Mouse (Mus musculus) embryonic facial prominence, embryonic 14.5 days (tissue): ENCODE data around the gene Creb3l2. TPM values are rescaled to one million over a fixed set of nuclear protein-coding genes. Genes with fewer than 3 reads are reported as not detected.
A peak's percentile ranks its signal among the peaks of the same experiment; 100 is the strongest.

Experiments used
- ATAC-seq: fragments of 200-750 bp; cut with Nextera tagmentation; 2 replicates; pipeline ENCODE4 v1.8.0; 2017; ENCODE audit warnings: low read depth, moderate number of reproducible peaks, moderate TSS enrichment
- DNase-seq: peaks from one replicate; pipeline ENCODE4 v3.0.0-alpha.2; 2015; ENCODE audit warnings: low spot score
- H3K27ac ChIP-seq: fragments of 300-500 bp; sonication (generic); replicated peaks from 2 replicates; pipeline ENCODE4 v1.5.1; 2014; ENCODE audit warnings: low read depth, mild to moderate bottlenecking, low read length, moderate library complexity
- H3K27me3 ChIP-seq: fragments of 300-500 bp; sonication (generic); replicated peaks from 2 replicates; pipeline ENCODE4 v1.6.1; 2014; ENCODE audit warnings: low read length; ENCODE audit not compliant: control insufficient read depth, insufficient read depth
- H3K36me3 ChIP-seq: fragments of 300-500 bp; sonication (generic); 2 replicates; pipeline ENCODE4 v1.6.1; 2014; ENCODE audit warnings: low read length, mixed read lengths; ENCODE audit not compliant: control insufficient read depth, insufficient read depth
- H3K4me1 ChIP-seq: fragments of 300-500 bp; sonication (generic); 2 replicates; pipeline ENCODE4 v1.6.1; 2014; ENCODE audit warnings: antibody characterized with exemption, low read length; ENCODE audit not compliant: control insufficient read depth, insufficient read depth
- H3K4me2 ChIP-seq: fragments of 300-500 bp; sonication (generic); 2 replicates; pipeline ENCODE4 v1.6.1; 2014; ENCODE audit warnings: low read depth, mild to moderate bottlenecking, low read length, moderate library complexity, mixed read lengths
- H3K4me3 ChIP-seq: fragments of 300-500 bp; sonication (generic); 2 replicates; pipeline ENCODE4 v1.5.1; 2014; ENCODE audit warnings: low read depth, mild to moderate bottlenecking, low read length
- H3K9ac ChIP-seq: fragments of 300-500 bp; sonication (generic); 2 replicates; pipeline ENCODE4 v1.6.1; 2014; ENCODE audit warnings: low read depth, mild to moderate bottlenecking, low read length, moderate library complexity, mixed read lengths
- H3K9me3 ChIP-seq: fragments of 300-500 bp; sonication (generic); 2 replicates; pipeline ENCODE4 v1.6.1; 2016; ENCODE audit warnings: low read length; ENCODE audit not compliant: control insufficient read depth
- WGBS: fragments of 180-500 bp; shearing (Covaris S2); extraction: QIAGEN DNeasy Blood & Tissue Kit; methylation state at CpG from one replicate; pipeline ENCODE4 v1.1.7; 2014; 5-methylcytosine and 5-hydroxymethylcytosine counted together
- polyA plus RNA-seq: library from polyadenylated mRNA; unstranded; fragments of >200 nt; fragmentation: Nextera tagmentation; extraction: Ambion mirVana; gene quantifications from 2 replicates; pipeline ENCODE4 v1.2.1, GENCODE M21; 2014

Creb3l2 gene
- polyA plus RNA-seq, 1 experiment from 2014 or later: 35.3 TPM

DNA sequence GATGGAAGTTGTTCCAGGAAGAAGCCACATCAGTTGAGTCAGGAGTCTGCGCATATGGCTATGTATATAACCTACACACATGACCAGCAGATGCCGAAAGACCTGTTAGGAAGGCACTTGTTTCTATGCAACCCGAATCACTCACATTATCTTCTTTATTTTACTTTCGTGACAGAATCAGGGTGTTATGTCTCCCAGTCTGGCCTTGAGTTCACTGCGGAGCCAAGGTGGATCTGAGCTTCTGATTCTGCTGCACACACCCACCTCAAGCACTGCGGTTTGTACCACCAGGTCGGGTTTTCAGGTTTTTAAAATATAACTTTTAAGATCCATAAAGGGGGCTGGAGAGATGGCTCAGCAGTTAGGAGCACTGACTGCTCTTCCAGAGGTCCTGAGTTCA is 119.3 kb downstream of the Creb3l2 start:
- no peak for DNase-seq
- no peak overlapping the region for H3K9ac ChIP-seq
- H3K9me3 ChIP-seq: no peaks in the 10 kb centered on the region
- no peak overlapping the region for H3K27ac ChIP-seq
- H3K36me3 ChIP-seq: no peaks in the 10 kb centered on the region
- ATAC-seq: no peak
- no peak overlapping the region for H3K4me3 ChIP-seq
- 89% methylated on average over 7 of the region's 7 CpGs for WGBS
- H3K27me3 ChIP-seq: no peaks in the 10 kb centered on the region
- H3K4me2 ChIP-seq: no peak overlapping the region
- H3K4me1 ChIP-seq: peaks cover 9% of the 10 kb centered on the region; the same call in 1 of the 2 replicates

GRCm38 (mm10) chr6:37322088-37322487 is 119.9 kb downstream of the Creb3l2 start:
- no peak for DNase-seq
- no peaks in the 10 kb centered on the region for H3K27me3 ChIP-seq
- H3K36me3 ChIP-seq: no peaks in the 10 kb centered on the region
- H3K27ac ChIP-seq: no peak overlapping the region
- WGBS: 90% methylated on average over 9 of the region's 9 CpGs
- no peak overlapping the region for H3K4me2 ChIP-seq
- peaks cover 9% of the 10 kb centered on the region; the same call in 1 of the 2 replicates for H3K4me1 ChIP-seq
- H3K4me3 ChIP-seq: no peak overlapping the region
- no peaks in the 10 kb centered on the region for H3K9me3 ChIP-seq
- no peak for ATAC-seq
- no peak overlapping the region for H3K9ac ChIP-seq

- no peak overlapping the region for H3K9ac ChIP-seq
- no peak overlapping the region for H3K4me2 ChIP-seq
- no peak overlapping the region for H3K4me3 ChIP-seq
- H3K27me3 ChIP-seq: no peaks in the 10 kb centered on the region
- H3K4me1 ChIP-seq: no peaks in the 10 kb centered on the region
- 77% methylated on average over 5 of the region's 5 CpGs for WGBS
- H3K36me3 ChIP-seq: no peaks in the 10 kb centered on the region
- no peak overlapping the region for H3K27ac ChIP-seq
- ATAC-seq (no peak), DNase-seq (no peak)
- H3K9me3 ChIP-seq: no peaks in the 10 kb centered on the region
These were observed 124.0 kb downstream of the Creb3l2 start for GRCm38 (mm10) chr6:37317904-37318303.

DNA sequence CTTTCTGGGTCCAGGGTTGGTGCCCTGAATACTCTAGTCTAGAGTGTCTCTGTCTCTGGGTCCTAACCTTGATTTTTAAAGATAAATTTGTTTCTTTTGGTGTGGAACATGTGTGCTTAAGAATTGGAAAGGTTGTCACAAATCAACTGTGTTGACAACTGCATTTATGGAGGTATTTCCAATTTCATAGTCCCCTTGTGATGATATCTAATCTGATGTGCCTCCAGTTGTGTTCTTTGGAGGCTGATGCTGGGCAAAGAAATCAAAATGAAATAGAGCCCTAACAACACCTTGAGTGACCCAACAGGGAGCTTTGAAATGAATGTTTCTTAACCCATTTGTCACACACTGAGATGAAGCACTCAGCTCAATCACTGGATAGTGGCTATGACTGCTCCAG is 126.5 kb downstream of the Creb3l2 start:
- no peak overlapping the region for H3K9ac ChIP-seq
- no peak overlapping the region for H3K4me3 ChIP-seq
- H3K27ac ChIP-seq: no peak overlapping the region
- ATAC-seq (no peak), DNase-seq (no peak)
- H3K27me3 ChIP-seq: no peaks in the 10 kb centered on the region
- no peaks in the 10 kb centered on the region for H3K9me3 ChIP-seq
- no peak overlapping the region for H3K4me2 ChIP-seq
- no peaks in the 10 kb centered on the region for H3K36me3 ChIP-seq
- no peaks in the 10 kb centered on the region for H3K4me1 ChIP-seq

DNA sequence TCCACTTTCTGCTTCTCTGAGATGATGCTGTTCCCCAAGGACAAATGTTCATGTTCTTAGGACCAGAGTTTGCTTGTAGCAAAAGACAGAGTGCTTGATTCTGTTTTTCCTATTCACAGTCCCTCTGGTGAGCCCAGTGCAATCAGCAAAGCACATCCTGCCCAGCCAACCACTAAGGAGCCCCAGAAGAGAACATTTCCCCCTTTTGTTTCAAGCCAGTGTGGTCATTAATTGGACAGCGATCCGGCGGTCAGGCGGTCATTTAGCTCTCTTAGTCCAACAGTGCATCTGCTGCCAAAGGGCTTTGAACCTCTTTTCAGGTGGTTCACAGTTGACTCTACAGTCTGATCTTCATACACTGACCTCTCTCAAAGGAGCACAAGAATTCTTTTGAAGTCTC is 131.3 kb downstream of the Creb3l2 start:
- 0 out of 2 replicates have a peak, but pooled peaks cover 6% of the 10 kb centered on the region for H3K9me3 ChIP-seq
- H3K27ac ChIP-seq: no peak overlapping the region
- H3K4me3 ChIP-seq: no peak overlapping the region
- no peak overlapping the region for H3K9ac ChIP-seq
- no peaks in the 10 kb centered on the region for H3K36me3 ChIP-seq
- WGBS: 91% methylated on average over 4 of the region's 4 CpGs
- no peaks in the 10 kb centered on the region for H3K27me3 ChIP-seq
- no peak overlapping the region for H3K4me2 ChIP-seq
- no peaks in the 10 kb centered on the region for H3K4me1 ChIP-seq
- no peak for ATAC-seq
- no peak for DNase-seq

DNA sequence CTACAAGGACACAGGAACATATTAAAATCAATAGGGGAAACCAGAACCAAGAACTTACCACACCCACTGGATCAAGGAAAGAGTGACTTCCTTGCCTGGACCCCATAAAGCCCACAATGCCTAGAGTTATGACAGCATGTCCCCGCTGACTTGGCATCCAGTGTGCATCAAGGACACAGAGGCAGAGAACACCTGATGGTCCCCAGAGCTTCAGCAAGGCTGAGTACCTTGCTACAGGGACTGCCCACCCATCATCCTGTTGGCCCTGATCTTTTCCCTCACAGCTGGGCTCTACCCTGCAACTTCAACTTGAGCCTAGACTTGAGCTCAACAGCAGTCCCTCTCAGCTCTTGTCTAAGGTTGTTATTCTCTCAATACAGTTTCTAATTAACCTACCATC is 135.3 kb downstream of the Creb3l2 start:
- ATAC-seq (no peak), DNase-seq (no peak)
- Histone ChIP-seq H3K9me3 (0 out of 2 replicates have a peak, but pooled peaks cover 6% of the 10 kb centered on the region), H3K27me3 (peaks cover 3% of the 10 kb centered on the region; the same call in 1 of the 2 replicates), H3K9ac (no peak overlapping the region), H3K36me3 (no peaks in the 10 kb centered on the region), H3K4me1 (no peaks in the 10 kb centered on the region), H3K4me2 (no peak overlapping the region), H3K27ac (no peak overlapping the region), H3K4me3 (no peak overlapping the region)
- WGBS: 80% methylated on average over 1 of the region's 1 CpGs

DNA sequence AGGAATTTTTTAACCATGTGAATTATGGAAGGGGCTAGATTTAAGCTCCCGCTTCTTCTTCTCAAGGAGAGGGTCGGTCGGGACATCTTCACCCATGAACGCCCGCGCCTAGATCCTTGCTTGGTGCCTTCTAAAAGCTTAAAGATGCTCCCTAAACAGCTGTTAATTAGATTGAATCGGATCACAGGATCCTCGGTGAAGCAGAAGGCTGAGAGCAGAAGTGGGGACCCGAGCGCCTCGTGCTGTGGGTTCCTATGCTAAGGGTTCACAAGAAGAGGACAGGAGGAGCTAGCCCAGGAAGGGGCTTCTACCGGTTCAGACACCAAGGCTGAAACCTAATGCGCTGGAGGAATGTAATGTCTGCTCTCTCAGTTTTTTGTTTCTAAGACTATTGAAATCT is 141.5 kb downstream of the Creb3l2 start:
- ATAC-seq (no peak; the same call in 1 of the 2 replicates), DNase-seq (no peak)
- WGBS: 11% methylated on average over 13 of the region's 13 CpGs
- Histone ChIP-seq H3K36me3 (no peaks in the 10 kb centered on the region), H3K4me3 (peak overlapping the region; percentile 61), H3K27ac (no peak overlapping the region), H3K9ac (no peak overlapping the region; the same call in 1 of the 2 replicates), H3K4me1 (peaks cover 8% of the 10 kb centered on the region; the same call in 1 of the 2 replicates), H3K27me3 (peaks cover 47% of the 10 kb centered on the region), H3K4me2 (peak overlapping the region; percentile 97), H3K9me3 (no peaks in the 10 kb centered on the region)

DNA sequence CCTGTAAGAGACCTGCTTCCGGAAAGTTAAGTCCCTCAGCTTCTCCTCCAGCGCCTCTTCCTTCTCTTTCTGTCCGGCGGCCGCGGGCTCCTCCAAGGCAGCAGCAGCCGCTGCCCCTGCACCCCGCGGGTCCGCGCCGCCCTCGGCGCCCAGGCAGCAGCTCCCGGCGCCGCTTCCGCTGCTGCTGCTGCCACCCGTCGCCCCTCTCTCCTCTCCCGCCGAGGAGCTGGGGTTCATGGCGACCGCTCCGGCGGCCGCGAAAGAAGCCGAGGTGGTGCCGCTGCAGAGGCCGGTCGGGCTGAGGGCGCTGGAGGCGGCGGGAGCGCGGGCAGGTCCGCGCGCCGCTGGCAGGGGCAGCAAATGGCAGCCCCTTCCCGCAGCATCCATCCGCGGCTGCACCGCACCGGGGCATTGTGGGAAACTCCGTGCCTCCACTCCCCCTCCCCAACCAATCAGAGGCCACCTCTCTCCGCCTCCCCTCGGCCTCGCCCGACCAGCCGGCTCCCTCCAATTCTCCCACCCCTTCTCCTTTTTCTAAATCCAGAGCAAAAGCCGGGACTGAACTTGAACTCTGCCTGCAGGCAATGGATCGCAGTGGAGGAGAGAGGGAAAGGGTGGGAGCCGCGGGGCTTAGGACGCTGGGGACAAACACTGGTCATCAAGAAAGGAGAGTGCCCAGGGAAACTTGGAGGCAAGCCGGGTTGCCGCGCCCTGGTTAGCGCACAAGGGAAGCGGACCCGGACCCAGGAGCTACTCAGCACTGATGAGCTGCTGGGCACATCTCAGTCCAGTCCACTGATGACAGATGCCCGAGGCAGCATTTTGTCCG is 142.2 kb downstream of the Creb3l2 start, which contains the start of gene Dgki:
Gene Dgki (minus strand): TSS at position 623 of the 829 bp plus-strand sequence.
- peak; percentile 91 for ATAC-seq
- Histone ChIP-seq H3K4me1 (peaks cover 8% of the 10 kb centered on the region; the same call in 1 of the 2 replicates), H3K27me3 (peaks cover 47% of the 10 kb centered on the region), H3K9ac (peak within 1 kb of the TSS; percentile 62), H3K9me3 (no peaks in the 10 kb centered on the region), H3K36me3 (no peaks in the 10 kb centered on the region), H3K4me2 (peak within 1 kb of the TSS; percentile 97), H3K27ac (no peak within 1 kb of the TSS), H3K4me3 (peak within 1 kb of the TSS; percentile 61)
- WGBS: 2% methylated on average over 34 of the region's 65 CpGs
- DNase-seq: peak; percentile 51
